Mouse (Mus musculus): ENCODE data around the gene BC035044.

- TF ChIP-seq POLR2A (IDR thresholded peaks at IDR 0.05; ENCODE audit: low read depth, low read length), result no peak; the same call in 1 of the 2 replicates
- TF ChIP-seq CTCF (IDR thresholded peaks at IDR 0.05; ENCODE audit: extremely low read depth, insufficient read length, insufficient replicate concordance, low read depth, low read length), result no peak
These were observed 47.9 kb downstream of the BC035044 start for GRCm38 (mm10) chr6:128842945-128843478.

Measured in small intestine, adult 2 months (tissue).